8 mouse cellular contexts compared by ENCODE assay signal in the genomic region with DNA sequence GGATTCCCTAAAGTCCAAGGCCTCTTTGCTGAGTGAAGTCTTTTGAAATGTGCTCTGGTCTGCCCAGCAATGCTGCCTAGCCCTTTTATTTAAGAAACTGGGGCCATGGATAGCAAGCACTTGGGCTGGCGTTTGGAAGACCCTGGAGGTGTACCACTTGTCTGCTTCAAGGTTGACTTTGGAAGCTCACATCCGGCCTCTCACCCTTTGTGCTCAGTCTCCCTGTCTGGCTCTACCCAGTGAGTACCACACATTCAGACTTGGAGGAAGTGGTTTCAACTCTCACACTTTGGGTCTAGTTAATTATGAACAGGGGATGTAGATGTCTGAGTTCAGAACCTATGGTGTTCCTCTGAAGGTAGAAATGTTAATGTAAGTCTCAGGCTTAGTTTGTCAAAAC. TPM values are rescaled to one million over a fixed set of nuclear protein-coding genes. Genes with fewer than 3 reads are reported as not detected.
A peak's percentile ranks its signal among the peaks of the same experiment; 100 is the strongest.
DNase-seq lines count a peak whose midpoint lies in the region; ATAC-seq and TF ChIP-seq lines count a peak whose summit lies in the region.

No protein-coding gene starts in this region.

- DNase-seq in liver, embryonic 11.5 days (ENCODE audit: low spot score), result no peak
- DNase-seq in liver, result no peak
- DNase-seq in brain, embryonic 14.5 days (ENCODE audit: low read depth), result peak; percentile 37
- DNase-seq in intestine, embryonic 14.5 days (ENCODE audit: low spot score), result no peak
- DNase-seq in gastrocnemius, postnatal 4 days (ENCODE audit: low spot score in 2 of 2), result no peak
- DNase-seq in embryo, embryonic 10 days (ENCODE audit: low spot score), result no peak
- no peak for DNase-seq in urinary bladder, postnatal 25 days (ENCODE audit: low spot score)

- no peaks in the 10 kb centered on the region for H3K27me3 ChIP-seq in liver, embryonic 11.5 days (replicated peaks; ENCODE audit: control insufficient read depth, insufficient read depth, low read length)
- peaks cover 7% of the 10 kb centered on the region; the same call in 1 of the 2 replicates for H3K27me3 ChIP-seq in intestine, embryonic 14.5 days (replicated peaks; ENCODE audit: control insufficient read depth, insufficient read depth, low read length)
- no peaks in the 10 kb centered on the region for H3K27me3 ChIP-seq in neural tube, embryonic 14.5 days (ENCODE audit: control insufficient read depth, insufficient read depth, low read length)

- peak overlapping the region; percentile 87 for H3K27ac ChIP-seq in liver, embryonic 11.5 days (ENCODE audit: low read depth, low read length)
- peak overlapping the region; percentile 89; the same call in 1 of the 2 replicates for H3K27ac ChIP-seq in intestine, embryonic 14.5 days (ENCODE audit: low read depth)
- H3K27ac ChIP-seq in neural tube, embryonic 14.5 days (ENCODE audit: low read depth, low read length), result peak overlapping the region; percentile 99

- no peak for TF ChIP-seq CTCF in brain, embryonic 14.5 days (IDR thresholded peaks at IDR 0.05; ENCODE audit: borderline replicate concordance, extremely low read depth, insufficient read depth, insufficient read length)

- H3K9ac ChIP-seq in liver, embryonic 11.5 days (ENCODE audit: low read depth, low read length), result peak overlapping the region; percentile 82; the same call in 1 of the 2 replicates
- H3K9ac ChIP-seq in intestine, embryonic 14.5 days (ENCODE audit: low read length), result peak overlapping the region; percentile 18
- peak overlapping the region; percentile 99 for H3K9ac ChIP-seq in neural tube, embryonic 14.5 days (replicated peaks; ENCODE audit: low read depth, low read length)

- H3K9me3 ChIP-seq in liver, embryonic 11.5 days (ENCODE audit: control insufficient read depth, low read length), result no peaks in the 10 kb centered on the region
- no peaks in the 10 kb centered on the region for H3K9me3 ChIP-seq in intestine, embryonic 14.5 days (ENCODE audit: control insufficient read depth, low read length)
- no peaks in the 10 kb centered on the region for H3K9me3 ChIP-seq in neural tube, embryonic 14.5 days (ENCODE audit: control insufficient read depth, low read length)

- peak overlapping the region; percentile 96 for H3K4me2 ChIP-seq in liver, embryonic 11.5 days
- peak overlapping the region; percentile 71 for H3K4me2 ChIP-seq in intestine, embryonic 14.5 days (ENCODE audit: low read length)
- H3K4me2 ChIP-seq in neural tube, embryonic 14.5 days (ENCODE audit: low read depth, low read length), result peak overlapping the region; percentile 77

- no peaks in the 10 kb centered on the region; the same call in 1 of the 2 replicates for H3K36me3 ChIP-seq in liver, embryonic 11.5 days (ENCODE audit: control insufficient read depth, insufficient read depth, low read length)
- H3K36me3 ChIP-seq in intestine, embryonic 14.5 days (ENCODE audit: control insufficient read depth, insufficient read depth, low read length), result no peaks in the 10 kb centered on the region
- H3K36me3 ChIP-seq in neural tube, embryonic 14.5 days (ENCODE audit: control insufficient read depth, insufficient read depth, low read length), result no peaks in the 10 kb centered on the region

- peak overlapping the region; percentile 92 for H3K4me3 ChIP-seq in liver, embryonic 11.5 days (ENCODE audit: low read depth, low read length)
- H3K4me3 ChIP-seq in intestine, embryonic 14.5 days (ENCODE audit: low read depth, low read length), result peak overlapping the region; percentile 82; the same call in 1 of the 2 replicates
- peak overlapping the region; percentile 91 for H3K4me3 ChIP-seq in neural tube, embryonic 14.5 days (ENCODE audit: low read depth, low read length)

- TF ChIP-seq POLR2A in brain, embryonic 14.5 days (IDR thresholded peaks at IDR 0.05; ENCODE audit: borderline replicate concordance, extremely low read depth, insufficient read depth, insufficient read length, poor library complexity, severe bottlenecking), result no peak

- no peak for ATAC-seq in liver, embryonic 11.5 days (replicated peaks; ENCODE audit: low FRiP score)
- ATAC-seq in intestine, embryonic 14.5 days (replicated peaks; ENCODE audit: low FRiP score, low TSS enrichment, low read depth), result no peak
- no peak for ATAC-seq in neural tube, embryonic 14.5 days (ENCODE audit: low read depth)

- 44% methylated on average over 2 of the region's 2 CpGs for WGBS in liver, embryonic 11.5 days
- 63% methylated on average over 2 of the region's 2 CpGs for WGBS in intestine, embryonic 14.5 days
- 25% methylated on average over 2 of the region's 2 CpGs for WGBS in neural tube, embryonic 14.5 days

- H3K4me1 ChIP-seq in liver, embryonic 11.5 days (replicated peaks; ENCODE audit: control insufficient read depth, insufficient read depth, low read length), result peaks cover 33% of the 10 kb centered on the region
- H3K4me1 ChIP-seq in intestine, embryonic 14.5 days (replicated peaks; ENCODE audit: control insufficient read depth, insufficient read depth, low read length), result peaks cover 37% of the 10 kb centered on the region
- peaks cover 47% of the 10 kb centered on the region for H3K4me1 ChIP-seq in neural tube, embryonic 14.5 days (ENCODE audit: control insufficient read depth, insufficient read depth, low read length)

RNA-seq across cellular contexts. Expression of gene Fyn, which starts 2.8 kb away (rescaled TPM):
- polyA plus RNA-seq in liver, embryonic 11.5 days (2014; fragmentation: Nextera tagmentation; extraction: Ambion mirVana), result 19.3 and 20.4 TPM in 2 replicates
- polyA plus RNA-seq in brain, embryonic 14.5 days (2012; rRNA removed), result 106 and 134 TPM in 2 replicates
- polyA plus RNA-seq in intestine, embryonic 14.5 days (2014; fragmentation: Nextera tagmentation; extraction: Ambion mirVana), result 35.7 and 36.0 TPM in 2 replicates
- 106 and 113 TPM in 2 replicates for polyA plus RNA-seq in neural tube, embryonic 14.5 days (2014; fragmentation: Nextera tagmentation; extraction: Ambion mirVana)
- 10 to 100 TPM; 53.4 to 54.3 TPM for total RNA-seq in gastrocnemius, postnatal 4 days (2021)

Comparison
In these comparisons a context has a peak if more than half of its experiments do, and no peak if none do; other contexts are left out.
1. H3K9ac ChIP-seq: peak in every context shown above with its lines; median percentile 99 in neural tube, embryonic 14.5 days; 82 in liver, embryonic 11.5 days; 18 in intestine, embryonic 14.5 days.